Mouse (Mus musculus) ES-E14 (cell line): ENCODE data around the gene Stra6l.

Source experiments
- CHD2 ChIP-seq: IDR thresholded peaks from 2 replicates; pipeline ENCODE4 v1.6.1; 2014; ENCODE audit warnings: mild to moderate bottlenecking, low read depth, low read length, inconsistent platforms
- ZC3H11A ChIP-seq: IDR thresholded peaks from 2 replicates; pipeline ENCODE4 v1.6.1; 2012; ENCODE audit warnings: low read depth, mild to moderate bottlenecking, inconsistent platforms, low read length, borderline replicate concordance
- ZNF384 ChIP-seq: IDR thresholded peaks from 2 replicates; pipeline ENCODE4 v1.6.1; 2012; ENCODE audit warnings: low read depth, low read length, inconsistent platforms

GRCm38 (mm10) chr4:45826275-45827040, 22.0 kb upstream of the Stra6l start, which contains the start of gene Igfbpl1:
- no peak for TF ChIP-seq CHD2
- TF ChIP-seq ZC3H11A, result no peak
- TF ChIP-seq ZNF384, result no peak
